Mouse (Mus musculus): ENCODE measurements at regions not wholly inside any gene's neighbourhood (a gene's known extent, or its start where the extent isn't known, plus 50 kb on each side); places are given as distances from the start of the nearest gene placed in this dataset.

DNA sequence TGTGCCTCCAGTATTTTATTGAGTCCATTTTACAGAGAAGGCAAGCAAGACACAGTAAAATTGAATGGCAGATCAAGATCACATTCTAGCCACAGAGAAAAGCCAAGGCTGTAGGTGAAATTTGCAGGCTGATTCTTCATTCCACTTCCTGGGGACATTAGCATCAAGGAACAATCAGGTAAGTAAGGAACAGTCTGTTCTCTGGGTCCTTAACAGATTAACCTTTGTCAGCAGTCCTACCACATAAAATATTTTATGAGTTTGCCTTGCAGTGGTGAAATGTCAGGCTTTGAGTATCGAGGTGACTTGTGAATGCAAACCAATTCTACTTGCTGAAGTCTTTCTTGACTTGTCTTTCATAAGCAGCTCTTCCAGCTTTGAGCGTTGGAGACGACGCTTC lies 50.2 kb upstream of the Atp1a1 start:
- TF ChIP-seq CTCF (IDR thresholded peaks at IDR 0.05; ENCODE audit: borderline replicate concordance, control insufficient read depth, extremely low read depth, insufficient read depth, low read length, poor library complexity) (no peak), POLR2A (IDR thresholded peaks at IDR 0.05; ENCODE audit: control insufficient read depth, extremely low read depth, insufficient read depth, low read length, poor library complexity) (no peak)

Data from thymus, adult 2 months (tissue).